Mouse (Mus musculus) MEL (cell line): Measurements from ENCODE around the gene Dlg2. TPM values are rescaled to one million over a fixed set of nuclear protein-coding genes. Genes with fewer than 3 reads are reported as not detected.

ENCODE experiments used
- DNase-seq: peaks from one replicate; pipeline ENCODE4 v3.0.0; 2011; ENCODE audit warnings: low read depth, low spot score
- H3K27ac ChIP-seq: 2 replicates; pipeline ENCODE4 v1.5.1; 2012; ENCODE audit warnings: low read depth, mild to moderate bottlenecking, control low read depth, low read length, moderate library complexity; ENCODE audit not compliant: control insufficient read depth
- H3K27me3 ChIP-seq, 2 experiments: fragments of 150-350 bp in 1 of 2; sonication (generic) in 1 of 2; 2 replicates each; pipeline ENCODE4 v1.6.1; 2012; ENCODE audit warnings: low read length in 2 of 2, mild to moderate bottlenecking in 2 of 2, improper control_type of control experiment in 1 of 2, moderate library complexity in 1 of 2; ENCODE audit not compliant: insufficient read depth in 2 of 2, control insufficient read depth in 1 of 2
- H3K36me3 ChIP-seq, 2 experiments: 2 replicates each; pipeline ENCODE4 v1.6.1; 2012 to 2014; ENCODE audit warnings: low read length in 2 of 2, improper control_type of control experiment in 1 of 2, inconsistent platforms in 1 of 2, mild to moderate bottlenecking in 1 of 2; ENCODE audit not compliant: insufficient read depth in 2 of 2, control insufficient read depth in 1 of 2
- H3K4me1 ChIP-seq, 2 experiments: fragments of 150-350 bp in 1 of 2; sonication (generic) in 1 of 2; 2 replicates each; pipeline ENCODE4 v1.6.1; 2012; ENCODE audit warnings: low read length in 2 of 2, improper control_type of control experiment in 1 of 2, mild to moderate bottlenecking in 1 of 2; ENCODE audit not compliant: insufficient read depth in 2 of 2, control insufficient read depth in 1 of 2
- H3K4me3 ChIP-seq, 2 experiments: fragments of 150-350 bp in 1 of 2; sonication (generic) in 1 of 2; 2 replicates each; pipeline ENCODE4 v1.5.1; 2012; ENCODE audit warnings: low read depth in 2 of 2, low read length in 2 of 2, mild to moderate bottlenecking in 2 of 2, moderate library complexity in 2 of 2, control low read depth in 1 of 2, improper control_type of control experiment in 1 of 2; ENCODE audit not compliant: control insufficient read depth in 1 of 2, insufficient read depth in 1 of 2
- H3K79me2 ChIP-seq: 2 replicates; pipeline ENCODE4 v1.6.1; 2012; ENCODE audit warnings: mild to moderate bottlenecking, low read length, moderate library complexity; ENCODE audit not compliant: control insufficient read depth, poor library complexity, insufficient read depth
- H3K9ac ChIP-seq: 2 replicates; pipeline ENCODE4 v1.6.1; 2012; ENCODE audit warnings: low read depth, mild to moderate bottlenecking, control low read depth, low read length, moderate library complexity; ENCODE audit not compliant: control insufficient read depth, poor library complexity, severe bottlenecking
- H3K9me3 ChIP-seq: fragments of 150-350 bp; sonication (generic); replicated peaks from 2 replicates; pipeline ENCODE4 v1.6.1; 2012; ENCODE audit warnings: mild to moderate bottlenecking, low read length, improper control_type of control experiment, moderate library complexity; ENCODE audit not compliant: insufficient read depth
- BHLHE40 ChIP-seq: IDR thresholded peaks from 2 replicates; pipeline ENCODE4 v1.6.1; 2012; ENCODE audit warnings: low read depth, mild to moderate bottlenecking, inconsistent platforms, low read length, improper control_type of control experiment, borderline replicate concordance
- CHD1 ChIP-seq: IDR thresholded peaks from 2 replicates; pipeline ENCODE4 v1.6.1; 2012; ENCODE audit warnings: low read depth, mild to moderate bottlenecking, inconsistent platforms, low read length, improper control_type of control experiment
- CHD2 ChIP-seq: IDR thresholded peaks from 2 replicates; pipeline ENCODE4 v1.6.1; 2011; ENCODE audit warnings: low read length, improper control_type of control experiment
- CTCF ChIP-seq, 3 experiments: IDR thresholded peaks in 2 of 3; conservative IDR thresholded peaks in 1 of 3; 2 replicates each; pipeline ENCODE4 v1.5.1; 2011 to 2012; ENCODE audit warnings: low read length in 3 of 3, low read depth in 2 of 3, mild to moderate bottlenecking in 2 of 3, improper control_type of control experiment in 1 of 3, inconsistent platforms in 1 of 3, mixed read lengths in 1 of 3, moderate library complexity in 1 of 3; ENCODE audit not compliant: control insufficient read depth in 1 of 3, insufficient read depth in 1 of 3, poor library complexity in 1 of 3, severe bottlenecking in 1 of 3
- E2F4 ChIP-seq: IDR thresholded peaks from 2 replicates; pipeline ENCODE4 v1.6.1; 2011; ENCODE audit warnings: low read depth, low read length, improper control_type of control experiment, borderline replicate concordance
- ELF1 ChIP-seq: IDR thresholded peaks from 2 replicates; pipeline ENCODE4 v1.6.1; 2014; ENCODE audit warnings: low read depth, mild to moderate bottlenecking, inconsistent platforms, low read length, improper control_type of control experiment, moderate library complexity
- EP300 ChIP-seq, 2 experiments: IDR thresholded peaks; 2 replicates each; pipeline ENCODE4 v1.6.1; 2011; ENCODE audit warnings: improper control_type of control experiment in 2 of 2, low read length in 2 of 2, low read depth in 1 of 2, mild to moderate bottlenecking in 1 of 2
- ETS1 ChIP-seq: IDR thresholded peaks from 2 replicates; pipeline ENCODE4 v1.6.1; 2012; ENCODE audit warnings: low read depth, mild to moderate bottlenecking, inconsistent platforms, low read length, improper control_type of control experiment, moderate library complexity
- GABPA ChIP-seq: IDR thresholded peaks from 2 replicates; pipeline ENCODE4 v1.6.1; 2012; ENCODE audit warnings: low read depth, mild to moderate bottlenecking, inconsistent platforms, low read length, improper control_type of control experiment, moderate library complexity
- GATA1 ChIP-seq: IDR thresholded peaks from 2 replicates; pipeline ENCODE4 v1.6.1; 2011; ENCODE audit warnings: low read depth, low read length, improper control_type of control experiment
- HCFC1 ChIP-seq: IDR thresholded peaks from 2 replicates; pipeline ENCODE4 v1.6.1; 2012; ENCODE audit warnings: low read depth, mild to moderate bottlenecking, inconsistent platforms, low read length, improper control_type of control experiment, moderate library complexity
- MAFK ChIP-seq: IDR thresholded peaks from 2 replicates; pipeline ENCODE4 v1.6.1; 2011; ENCODE audit warnings: low read depth, mild to moderate bottlenecking, low read length, improper control_type of control experiment, borderline replicate concordance
- MAX ChIP-seq: IDR thresholded peaks from 2 replicates; pipeline ENCODE4 v1.6.1; 2011; ENCODE audit warnings: low read length, improper control_type of control experiment
- MEF2A ChIP-seq: IDR thresholded peaks from 2 replicates; pipeline ENCODE4 v1.6.1; 2014; ENCODE audit warnings: low read depth, mild to moderate bottlenecking, inconsistent platforms, low read length, improper control_type of control experiment; ENCODE audit not compliant: poor library complexity, insufficient replicate concordance, severe bottlenecking; ENCODE audit errors: extremely low read depth
- MXI1 ChIP-seq: IDR thresholded peaks from 2 replicates; pipeline ENCODE4 v1.6.1; 2011; ENCODE audit warnings: mild to moderate bottlenecking, low read depth, low read length, improper control_type of control experiment
- NELFE ChIP-seq: IDR thresholded peaks from 2 replicates; pipeline ENCODE4 v1.6.1; 2011; ENCODE audit warnings: low read depth, low read length, improper control_type of control experiment
- NRF1 ChIP-seq: IDR thresholded peaks from 2 replicates; pipeline ENCODE4 v1.6.1; 2014; ENCODE audit warnings: low read depth, mild to moderate bottlenecking, inconsistent platforms, low read length, improper control_type of control experiment, moderate library complexity; ENCODE audit not compliant: poor library complexity, insufficient read depth, severe bottlenecking
- POLR2A ChIP-seq, 2 experiments: IDR thresholded peaks; 2 replicates each; pipeline ENCODE4 v1.6.1; 2011 to 2012; ENCODE audit warnings: low read length in 2 of 2, mild to moderate bottlenecking in 2 of 2, control low read depth in 1 of 2, improper control_type of control experiment in 1 of 2, low read depth in 1 of 2, moderate library complexity in 1 of 2; ENCODE audit not compliant: control insufficient read depth in 1 of 2, insufficient read depth in 1 of 2, poor library complexity in 1 of 2
- POLR2AphosphoS5 ChIP-seq: IDR thresholded peaks from 2 replicates; pipeline ENCODE4 v1.6.1; 2012; ENCODE audit warnings: low read depth, borderline replicate concordance, mild to moderate bottlenecking, inconsistent platforms, low read length, moderate library complexity, mixed read lengths
- RAD21 ChIP-seq: IDR thresholded peaks from 2 replicates; pipeline ENCODE4 v1.6.1; 2011; ENCODE audit warnings: mild to moderate bottlenecking, low read depth, low read length, improper control_type of control experiment
- RCOR1 ChIP-seq: IDR thresholded peaks from 2 replicates; pipeline ENCODE4 v1.6.1; 2012; ENCODE audit warnings: low read depth, mild to moderate bottlenecking, inconsistent platforms, low read length, improper control_type of control experiment
- SIN3A ChIP-seq: IDR thresholded peaks from 2 replicates; pipeline ENCODE4 v1.6.1; 2012; ENCODE audit warnings: low read length, improper control_type of control experiment, inconsistent platforms
- TBP ChIP-seq: IDR thresholded peaks from 2 replicates; pipeline ENCODE4 v1.8.0; 2011; ENCODE audit warnings: low read depth, low read length, improper control_type of control experiment
- TCF12 ChIP-seq: IDR thresholded peaks from 2 replicates; pipeline ENCODE4 v1.6.1; 2014; ENCODE audit warnings: low read depth, mild to moderate bottlenecking, inconsistent platforms, low read length, improper control_type of control experiment, moderate library complexity
- USF1 ChIP-seq: IDR thresholded peaks from 2 replicates; pipeline ENCODE4 v1.6.1; 2014; ENCODE audit warnings: low read depth, mild to moderate bottlenecking, inconsistent platforms, low read length, improper control_type of control experiment, moderate library complexity
- USF2 ChIP-seq, 2 experiments: IDR thresholded peaks; 2 replicates each; pipeline ENCODE4 v1.6.1; 2011 to 2012; ENCODE audit warnings: improper control_type of control experiment in 2 of 2, low read length in 2 of 2, borderline replicate concordance in 1 of 2, inconsistent platforms in 1 of 2, low read depth in 1 of 2, mild to moderate bottlenecking in 1 of 2; ENCODE audit not compliant: insufficient read depth in 1 of 2
- ZC3H11A ChIP-seq: IDR thresholded peaks from 2 replicates; pipeline ENCODE4 v1.6.1; 2012; ENCODE audit warnings: low read depth, mild to moderate bottlenecking, inconsistent platforms, low read length, improper control_type of control experiment
- ZKSCAN1 ChIP-seq: IDR thresholded peaks from 2 replicates; pipeline ENCODE4 v1.6.1; 2012; ENCODE audit warnings: low read depth, mild to moderate bottlenecking, inconsistent platforms, low read length, improper control_type of control experiment, moderate library complexity
- ZMIZ1 ChIP-seq: IDR thresholded peaks from 2 replicates; pipeline ENCODE4 v1.6.1; 2012; ENCODE audit warnings: low read depth, mild to moderate bottlenecking, inconsistent platforms, low read length, improper control_type of control experiment, moderate library complexity
- ZNF384 ChIP-seq: IDR thresholded peaks from 2 replicates; pipeline ENCODE4 v1.6.1; 2012; ENCODE audit warnings: low read depth, mild to moderate bottlenecking, inconsistent platforms, low read length, improper control_type of control experiment
- polyA plus RNA-seq, 2 experiments: library from polyadenylated mRNA; stranded (reverse) in 1 of 2; unstranded in 1 of 2; fragments of >175 nt in 1 of 2; fragments of >200 nt in 1 of 2; gene quantifications; 2 replicates each; pipeline versions ENCODE4 v1.2.1 to v1.2.4; 2012; ENCODE audit warnings: low replicate concordance in 2 of 2, low read depth in 1 of 2; ENCODE audit not compliant: insufficient read length in 2 of 2, insufficient read depth in 1 of 2, missing spikeins in 1 of 2
- total RNA-seq: library from RNA; depleted of rRNA; stranded (reverse); fragments of 300-350 nt; gene quantifications from 2 replicates; pipeline ENCODE4 v1.2.3, GENCODE M21; 2012

Dlg2 gene
- total and polyA plus RNA-seq, 3 experiments = 0.04 TPM; not detected in 2

GRCm38 (mm10) chr7:90473511-90473910 lies 3.0 kb upstream of the Dlg2 start:
- Histone ChIP-seq H3K4me3 (no peak overlapping the region), H3K9me3 (no peaks in the 10 kb centered on the region), H3K36me3 (peaks cover 4 to 11% of the 10 kb centered on the region in 2 experiments; a peak in 3 of 4 replicates), H3K27ac (no peak overlapping the region), H3K4me1 (peaks cover 0 to 8% of the 10 kb centered on the region in 2 experiments; a peak in 2 of 4 replicates), H3K79me2 (peaks cover 2% of the 10 kb centered on the region; the same call in 1 of the 2 replicates), H3K9ac (no peak overlapping the region), H3K27me3 (peaks cover 1 to 15% of the 10 kb centered on the region in 2 experiments; a peak in 2 of 4 replicates)
- peak; percentile 20 for DNase-seq
- no peak for TF ChIP-seq MEF2A
- TF ChIP-seq GABPA = no peak
- no peak for TF ChIP-seq CTCF (IDR thresholded peaks at IDR 0.05 in 2 of 3, conservative IDR thresholded peaks at IDR 0.05 in 1 of 3; ENCODE audit: control insufficient read depth in 1 of 3, insufficient read depth in 1 of 3, low read depth in 2 of 3, low read length in 3 of 3, poor library complexity in 1 of 3, severe bottlenecking in 1 of 3)
- no peak for TF ChIP-seq MAFK
- TF ChIP-seq POLR2A (IDR thresholded peaks at IDR 0.05; ENCODE audit: control insufficient read depth in 1 of 2, insufficient read depth in 1 of 2, low read depth in 1 of 2, low read length in 2 of 2, poor library complexity in 1 of 2) = no peak
- TF ChIP-seq E2F4 = no peak
- TF ChIP-seq ELF1 = no peak
- TF ChIP-seq ZKSCAN1 = no peak
- no peak for TF ChIP-seq ZNF384
- no peak for TF ChIP-seq EP300 (IDR thresholded peaks at IDR 0.05; ENCODE audit: low read depth in 1 of 2, low read length in 2 of 2)
- no peak for TF ChIP-seq GATA1
- no peak for TF ChIP-seq ZC3H11A

GRCm38 (mm10) chr7:90475793-90476312 lies 619 bp upstream of the Dlg2 start, which contains the start of gene Tmem126b:
TSS of gene Tmem126b (minus strand) at chr7:90476001.
- peak within 1 kb of the TSS; percentile 75 for H3K9ac ChIP-seq
- TF ChIP-seq E2F4 = no peak
- no peak for TF ChIP-seq POLR2AphosphoS5
- peak; percentile 57 for TF ChIP-seq NELFE
- TF ChIP-seq CHD2 = no peak
- TF ChIP-seq ETS1 = 0 out of 2 replicates have a peak, but pooled peaks have one; percentile 3
- TF ChIP-seq HCFC1 = peak; percentile 73
- no peak for TF ChIP-seq RCOR1
- peak; percentile 66 to 89 for TF ChIP-seq USF2 (IDR thresholded peaks at IDR 0.05; ENCODE audit: borderline replicate concordance in 1 of 2, insufficient read depth in 1 of 2, low read depth in 1 of 2, low read length in 2 of 2)
- peak; percentile 83 to 92 for TF ChIP-seq POLR2A (IDR thresholded peaks at IDR 0.05; ENCODE audit: control insufficient read depth in 1 of 2, insufficient read depth in 1 of 2, low read depth in 1 of 2, low read length in 2 of 2, poor library complexity in 1 of 2)
- TF ChIP-seq ZMIZ1 = 0 out of 2 replicates have a peak, but pooled peaks have one; percentile 75
- no peak for TF ChIP-seq RAD21
- peak; percentile 45; the same call in 1 of the 2 replicates for TF ChIP-seq TCF12
- no peak for TF ChIP-seq CHD1
- peak; percentile 66; the same call in 1 of the 2 replicates for TF ChIP-seq SIN3A
- TF ChIP-seq USF1 = peak; percentile 99
- TF ChIP-seq MAX = peak; percentile 88
- TF ChIP-seq MXI1 = peak; percentile 68
- TF ChIP-seq TBP = peak; percentile 71; the same call in 1 of the 2 replicates
- peak; percentile 89; the same call in 1 of the 2 replicates for TF ChIP-seq BHLHE40
- no peak for TF ChIP-seq NRF1
- peak within 1 kb of the TSS; percentile 74 to 85 for H3K4me3 ChIP-seq
- peak within 1 kb of the TSS; percentile 73 for H3K27ac ChIP-seq
- no peaks in the 10 kb centered on the region for H3K9me3 ChIP-seq
- peaks cover 2% of the 10 kb centered on the region; the same call in 1 of the 2 replicates for H3K79me2 ChIP-seq
- H3K36me3 ChIP-seq = peaks cover 0 to 11% of the 10 kb centered on the region in 2 experiments; a peak in 3 of 4 replicates
- H3K4me1 ChIP-seq = peaks cover 0 to 8% of the 10 kb centered on the region in 2 experiments; a peak in 2 of 4 replicates
- DNase-seq = peak; percentile 99
- H3K27me3 ChIP-seq = peaks cover 1 to 20% of the 10 kb centered on the region in 2 experiments; a peak in 2 of 4 replicates
